Mouse (Mus musculus): ENCODE measurements around the gene Tank.

Gene Tank

DNA sequence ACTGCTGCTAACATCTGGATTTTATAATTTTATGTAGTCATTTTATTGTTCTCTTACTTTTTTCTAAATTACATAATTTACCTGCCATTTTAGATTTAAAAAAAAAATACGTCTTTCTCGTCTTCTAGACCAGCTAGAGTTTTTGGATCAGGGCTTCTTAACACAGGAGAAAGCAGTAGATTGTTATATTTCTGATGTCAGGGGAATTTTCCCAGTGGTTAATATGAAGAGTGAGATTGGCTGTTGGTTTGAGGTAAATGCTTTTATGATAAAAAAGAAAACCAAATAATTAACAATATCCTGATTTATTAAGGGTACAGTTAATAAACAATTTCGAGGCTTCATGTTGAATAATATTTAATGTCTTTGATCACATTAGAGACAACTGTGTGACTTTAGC, 1.7 kb downstream of the Tank start:
- DNase-seq (ENCODE audit: low spot score in 2 of 2) = no peak

DNA sequence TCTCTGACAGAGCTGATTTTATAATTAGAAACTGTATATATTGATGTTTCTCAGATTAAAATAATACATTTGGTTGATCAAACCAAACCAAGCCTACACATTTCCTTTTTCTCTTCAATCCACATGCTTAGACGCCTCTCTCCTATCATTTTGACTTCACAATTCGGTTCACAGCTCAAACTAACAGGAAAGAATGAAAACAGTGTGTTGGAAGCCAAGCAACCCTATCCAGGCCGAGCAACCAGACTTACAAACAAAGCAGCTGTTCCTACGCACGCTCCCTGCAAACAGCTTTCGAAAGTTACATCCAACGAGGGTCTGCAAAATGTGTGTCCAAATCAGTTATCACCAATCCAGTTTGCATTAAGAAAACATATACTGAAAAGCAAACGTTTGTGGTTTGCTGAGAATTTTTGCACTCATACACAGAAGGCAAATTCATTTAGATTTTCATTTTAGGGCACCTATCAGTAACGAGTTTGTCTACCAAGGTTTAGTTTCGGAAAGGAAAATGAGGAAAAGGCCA, 2.2 kb downstream of the Tank start:
- DNase-seq (ENCODE audit: low spot score in 2 of 2) = no peak

DNA sequence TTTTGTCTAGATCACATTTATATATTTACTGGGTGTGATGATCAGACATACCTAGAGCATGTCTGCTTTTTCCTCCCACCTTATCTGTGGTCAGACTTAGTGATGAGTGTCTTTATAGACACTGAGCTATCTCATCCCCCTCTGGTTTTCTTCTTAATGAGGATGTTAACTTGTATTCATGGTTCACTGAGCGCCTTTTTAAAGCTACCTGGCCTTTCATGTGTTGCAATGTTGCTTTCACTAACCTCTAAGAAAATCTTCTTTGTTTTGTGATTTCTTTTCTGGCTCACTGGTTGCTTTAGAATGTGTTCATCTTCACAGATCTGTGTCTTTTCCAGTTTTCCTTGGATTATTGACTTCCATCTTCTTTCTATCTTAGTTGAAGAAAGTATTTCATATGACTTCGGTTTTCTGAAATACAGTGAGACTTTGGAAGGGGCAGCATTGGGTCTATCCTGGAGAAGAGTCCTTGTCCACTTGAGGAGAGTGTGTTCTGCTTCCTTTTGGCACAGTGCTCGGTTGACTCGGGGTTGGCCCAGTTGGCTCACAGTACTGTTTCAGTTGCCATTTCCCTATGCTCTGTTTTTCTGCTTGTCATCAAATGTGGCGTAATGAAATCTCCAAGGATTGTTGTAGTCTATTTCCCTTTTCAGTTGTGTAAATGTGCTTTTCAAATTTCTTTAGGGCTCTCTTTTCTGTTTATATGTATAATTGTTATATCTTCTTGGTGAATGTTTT, 4.4 kb downstream of the Tank start:
- DNase-seq (ENCODE audit: low spot score in 2 of 2) = peak; percentile 34 to 56

DNA sequence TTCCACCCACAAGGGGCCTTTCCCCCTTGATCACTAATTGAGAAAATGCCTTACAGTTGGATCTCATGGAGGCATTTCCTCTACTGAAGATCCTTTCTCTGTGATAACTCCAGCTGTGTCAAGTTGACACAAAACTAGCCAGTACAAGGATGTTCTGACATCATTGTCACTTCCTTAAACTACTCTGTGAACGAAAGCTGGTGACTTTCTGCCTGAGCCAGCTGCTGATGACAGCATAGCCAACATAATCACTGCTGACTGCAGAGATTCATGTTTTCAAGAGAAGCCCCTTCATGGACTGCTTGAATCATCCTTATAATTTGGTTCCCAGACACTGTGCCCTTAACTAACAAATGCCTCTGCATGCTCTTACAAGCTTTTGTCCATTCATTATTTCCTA, 7.1 kb downstream of the Tank start:
- no peak for DNase-seq (ENCODE audit: low spot score in 2 of 2)

DNA sequence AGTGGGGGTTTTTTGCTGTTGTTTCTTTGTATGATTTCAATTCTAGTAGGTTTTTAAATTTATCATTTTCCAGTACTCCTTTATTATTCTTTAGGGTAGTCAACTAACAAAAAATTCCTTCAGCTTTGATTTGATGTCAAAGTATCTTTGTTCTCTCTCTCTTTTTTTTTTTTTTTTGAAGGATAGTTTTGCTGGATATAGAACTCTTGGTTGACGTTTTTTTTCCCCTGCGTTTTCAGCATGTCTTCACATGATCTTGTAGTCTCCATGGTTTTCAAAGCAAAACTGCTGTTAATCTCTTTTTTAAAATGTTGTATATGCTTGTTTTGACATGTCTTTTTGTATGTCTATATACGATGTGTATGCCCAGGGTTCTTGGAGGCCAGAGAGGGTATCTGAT, 7.8 kb downstream of the Tank start:
- DNase-seq (ENCODE audit: low spot score in 2 of 2) = no peak

DNA sequence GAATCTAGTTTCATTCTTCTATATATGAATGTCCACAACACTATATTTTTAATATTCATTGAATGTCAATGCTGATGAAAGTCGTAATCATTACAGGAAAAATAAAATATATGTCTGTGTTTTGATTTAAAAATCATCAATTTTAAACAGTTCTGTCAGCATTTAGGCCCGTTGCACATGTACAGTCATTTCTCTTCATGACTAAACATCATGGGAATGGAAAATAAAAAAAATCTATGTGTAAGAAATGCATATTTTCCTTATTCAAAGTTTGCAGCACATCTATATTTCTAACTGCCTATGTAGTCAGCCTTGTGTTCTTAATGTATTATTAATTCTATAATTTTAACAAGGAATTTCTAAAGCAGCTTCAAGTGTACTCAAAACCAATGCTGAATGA, 12.4 kb downstream of the Tank start:
- no peak for DNase-seq (ENCODE audit: low spot score in 2 of 2)

DNA sequence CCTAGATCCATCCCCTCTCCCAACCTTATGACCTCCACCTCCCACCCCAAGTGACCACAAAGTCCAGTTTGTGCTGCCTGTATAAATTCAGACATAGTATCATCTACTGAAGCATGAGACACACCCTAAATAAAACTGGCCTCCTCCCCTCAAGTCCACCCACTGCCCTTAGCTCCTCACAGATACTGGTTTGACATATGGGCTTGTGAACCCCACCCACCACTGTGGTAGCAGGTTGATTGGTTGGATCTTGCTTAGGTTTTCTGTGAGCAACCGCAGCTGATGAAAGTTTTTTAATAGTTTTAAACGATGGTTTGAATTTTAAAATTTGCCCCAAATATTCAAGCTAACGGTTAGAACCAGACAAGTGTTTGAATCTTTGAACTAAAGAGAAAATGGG, 13.7 kb downstream of the Tank start:
- no peak for DNase-seq (ENCODE audit: low spot score in 2 of 2)

DNA sequence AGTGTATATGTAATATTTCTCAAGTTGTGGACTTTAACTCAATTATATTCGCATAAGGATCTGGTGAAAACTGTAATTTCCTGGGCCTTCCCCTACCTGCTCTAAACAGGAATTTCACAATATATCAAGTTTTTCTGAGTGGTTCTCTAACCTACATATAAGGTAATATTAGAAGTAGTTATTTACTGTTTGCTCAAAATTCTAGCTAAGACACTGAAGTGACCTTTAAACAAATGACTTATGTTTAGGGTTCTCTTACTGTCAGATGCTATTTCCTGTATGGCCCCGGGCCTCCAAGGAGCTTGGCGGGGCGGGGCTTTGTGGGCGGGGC, 14.3 kb downstream of the Tank start:
- no peak for DNase-seq (ENCODE audit: low spot score in 2 of 2)

DNA sequence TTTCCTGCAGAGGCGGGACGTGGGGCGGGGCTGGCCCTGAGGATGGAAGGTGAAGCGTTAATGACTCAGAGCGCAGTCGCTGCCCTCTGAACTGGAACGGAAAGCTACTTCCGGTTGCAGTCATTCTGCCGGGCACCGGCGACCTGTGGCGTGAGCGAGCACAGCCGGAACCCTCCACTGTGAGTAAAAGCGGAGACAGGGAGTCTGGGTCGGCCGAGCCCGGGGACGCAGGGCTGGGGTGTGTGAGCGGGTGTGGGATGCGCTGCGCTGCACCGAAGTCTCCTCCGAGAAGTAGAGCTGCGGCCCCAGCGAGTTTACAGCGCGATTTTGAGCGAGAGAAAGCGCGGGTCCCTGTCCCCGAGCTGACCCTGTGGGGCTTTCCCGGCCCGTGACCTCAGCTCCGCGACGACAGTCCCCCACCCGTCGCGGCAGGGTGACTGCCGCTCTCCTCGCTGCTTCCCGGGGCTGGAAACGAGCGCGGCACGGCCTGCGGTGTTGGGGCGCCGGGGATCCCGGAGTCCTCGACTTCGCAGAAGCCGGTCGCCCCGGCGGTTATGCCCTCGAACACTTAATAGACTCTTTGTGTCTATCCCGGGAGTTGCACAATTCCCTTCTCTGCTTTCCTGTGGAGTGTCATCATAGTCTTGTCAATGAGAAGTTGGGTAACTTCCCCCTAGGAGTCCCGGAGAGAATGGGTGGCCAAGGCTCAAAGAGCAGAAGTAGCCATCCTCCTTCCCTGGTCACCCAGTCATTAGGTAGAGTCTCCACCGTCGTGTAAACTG, 14.8 kb downstream of the Tank start:
- DNase-seq (ENCODE audit: low spot score in 2 of 2) = peak; percentile 89 to 93

DNA sequence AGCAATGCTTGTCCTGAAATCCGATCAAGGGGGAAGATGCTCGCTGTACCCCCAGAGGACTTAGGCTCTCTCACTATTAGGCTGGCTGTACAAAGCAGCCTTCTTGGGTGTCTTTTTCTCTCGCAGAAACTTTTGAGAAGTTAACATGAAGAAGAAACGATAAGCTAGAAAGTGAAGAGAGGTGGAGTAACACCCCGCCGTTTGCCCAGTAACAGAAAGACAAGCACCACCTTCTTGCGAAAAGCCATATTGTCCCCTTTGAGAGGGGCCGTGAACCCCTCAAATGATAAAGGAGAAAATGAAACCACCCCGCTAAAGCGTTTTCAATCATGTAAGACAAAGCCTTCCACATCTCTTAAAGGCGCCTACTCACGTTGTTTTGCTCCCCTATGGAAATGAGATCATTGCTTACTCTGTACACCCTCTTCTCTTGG, 15.5 kb downstream of the Tank start:
- no peak for DNase-seq (ENCODE audit: low spot score in 2 of 2)

DNA sequence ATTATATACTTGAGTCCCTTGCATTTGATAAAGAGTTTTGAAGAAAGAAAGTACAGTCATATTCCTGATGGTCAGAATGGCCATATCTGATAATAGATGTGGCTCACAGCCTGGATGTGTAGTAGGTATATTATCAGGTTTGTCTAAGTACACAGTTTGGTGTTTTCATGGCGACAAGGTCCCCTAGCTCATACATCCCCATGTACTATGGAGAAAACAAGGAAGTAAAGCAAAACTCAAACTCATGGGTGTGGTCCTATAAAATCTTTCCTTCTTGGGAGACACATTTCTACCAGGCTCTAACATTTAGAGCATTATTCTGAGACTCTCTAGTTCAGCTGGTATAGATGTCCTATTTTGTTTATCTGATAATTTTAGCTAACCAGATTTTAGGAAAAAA, 21.3 kb downstream of the Tank start:
- DNase-seq (ENCODE audit: low spot score in 2 of 2) = no peak

DNA sequence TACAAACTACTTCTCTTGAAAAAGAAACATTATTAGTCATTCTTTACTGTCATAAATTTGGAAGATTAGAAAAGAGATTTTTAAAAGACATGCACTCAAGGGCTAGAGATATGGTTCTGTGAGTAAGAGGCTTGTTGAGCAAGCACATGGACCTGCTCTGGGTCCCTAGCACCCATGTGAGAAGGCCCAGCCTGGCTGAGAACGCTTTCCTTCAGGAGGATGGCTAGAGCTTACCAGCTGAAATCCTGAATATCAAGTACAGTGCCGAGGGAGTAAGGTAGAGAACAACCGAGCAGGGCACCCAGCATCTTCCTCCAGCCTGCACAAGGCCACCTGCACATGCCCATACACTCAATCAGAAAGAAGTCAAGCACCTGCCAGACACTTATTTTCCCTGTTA, 25.1 kb downstream of the Tank start:
- no peak for DNase-seq (ENCODE audit: low spot score in 2 of 2)

DNA sequence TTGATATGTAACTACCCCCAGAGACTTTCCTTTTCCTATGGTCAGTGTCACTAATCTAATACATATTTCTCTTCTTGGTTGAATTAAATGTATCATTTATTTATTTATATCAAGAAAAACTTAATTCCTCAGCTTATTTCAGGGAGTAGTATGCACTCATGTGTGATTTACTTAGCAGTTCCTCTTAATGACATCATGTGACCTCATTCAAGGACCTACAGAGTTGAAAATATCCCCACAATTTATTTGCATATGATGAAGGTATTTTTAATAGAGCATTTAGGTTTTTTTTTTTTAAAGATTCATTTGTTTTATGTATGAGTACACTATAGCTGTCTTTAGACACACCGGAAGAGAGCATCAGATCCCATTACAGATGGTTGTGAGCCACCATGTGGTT, 28.6 kb downstream of the Tank start:
- no peak for DNase-seq (ENCODE audit: low spot score in 2 of 2)

DNA sequence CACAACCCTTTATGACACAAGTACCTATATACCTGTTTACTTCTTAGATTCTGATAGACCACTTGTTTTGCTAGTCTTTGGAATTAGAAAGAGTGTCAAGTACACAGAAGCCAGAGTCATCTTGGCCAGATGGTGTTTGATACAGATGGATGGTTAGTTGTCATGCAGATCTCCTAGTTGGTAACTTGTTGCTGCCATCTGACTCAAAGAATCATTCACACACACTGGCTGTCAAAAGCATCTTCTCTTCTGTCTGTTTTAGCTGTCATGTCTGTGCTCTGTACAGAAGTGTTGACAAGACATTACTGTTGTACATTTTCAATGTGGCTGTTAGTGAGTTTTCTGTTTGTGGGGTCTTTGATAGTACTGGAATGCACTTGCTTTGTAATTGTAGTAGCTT, 45.6 kb downstream of the Tank start:
- DNase-seq (ENCODE audit: low spot score in 2 of 2) = no peak

DNA sequence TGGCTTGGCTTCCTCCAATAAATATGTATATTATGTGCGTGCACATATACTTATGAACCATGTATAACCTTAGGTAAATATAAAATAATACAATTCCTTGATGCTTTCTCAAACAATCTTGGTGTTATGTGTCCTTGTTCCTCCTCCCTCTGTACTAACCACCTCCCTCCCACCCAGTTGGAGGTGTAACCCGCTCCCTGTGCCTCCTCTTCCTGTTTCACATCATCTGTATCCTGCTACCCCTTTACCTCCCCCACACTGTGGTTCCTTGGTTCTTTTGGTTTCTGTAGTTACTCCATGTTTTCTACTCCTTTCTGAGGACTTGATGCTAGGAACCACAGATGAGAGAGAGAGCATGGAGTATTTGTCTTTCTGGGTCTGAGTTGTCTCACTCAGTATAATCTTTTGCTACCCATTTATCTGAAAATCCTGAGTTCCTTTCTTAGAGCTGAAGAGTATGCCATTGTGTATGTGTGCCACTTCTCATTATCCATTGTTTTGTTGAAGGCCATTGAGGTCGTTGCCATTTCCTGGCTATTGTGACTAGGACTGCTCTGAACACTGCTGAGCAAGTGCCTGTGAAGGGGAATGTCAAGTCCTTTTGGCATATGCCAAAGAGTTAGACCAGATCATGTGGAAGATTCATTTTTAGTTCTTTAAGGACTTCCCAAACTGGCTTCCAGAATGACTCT, 52.6 kb downstream of the Tank start:
- DNase-seq (ENCODE audit: low spot score in 2 of 2) = no peak

DNA sequence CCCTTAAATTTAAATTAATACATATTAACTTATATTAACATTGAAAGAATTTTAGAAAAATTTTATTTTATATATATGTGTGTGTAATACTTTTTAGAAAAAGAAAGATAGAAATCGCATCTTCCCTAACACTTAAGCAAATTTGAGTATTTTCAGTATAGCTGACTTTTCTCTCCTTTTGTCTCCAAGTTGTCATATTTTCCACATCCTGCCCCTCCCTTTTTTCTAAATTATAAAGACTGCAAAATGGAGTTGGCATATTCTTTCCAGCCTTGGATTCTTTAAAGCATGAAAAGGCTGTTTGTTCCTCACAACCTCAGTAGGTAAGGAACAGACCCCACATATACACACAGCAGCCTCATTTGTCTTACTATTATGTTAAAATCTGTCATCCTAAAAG, 56.7 kb downstream of the Tank start:
- DNase-seq (ENCODE audit: low spot score in 2 of 2) = no peak

DNA sequence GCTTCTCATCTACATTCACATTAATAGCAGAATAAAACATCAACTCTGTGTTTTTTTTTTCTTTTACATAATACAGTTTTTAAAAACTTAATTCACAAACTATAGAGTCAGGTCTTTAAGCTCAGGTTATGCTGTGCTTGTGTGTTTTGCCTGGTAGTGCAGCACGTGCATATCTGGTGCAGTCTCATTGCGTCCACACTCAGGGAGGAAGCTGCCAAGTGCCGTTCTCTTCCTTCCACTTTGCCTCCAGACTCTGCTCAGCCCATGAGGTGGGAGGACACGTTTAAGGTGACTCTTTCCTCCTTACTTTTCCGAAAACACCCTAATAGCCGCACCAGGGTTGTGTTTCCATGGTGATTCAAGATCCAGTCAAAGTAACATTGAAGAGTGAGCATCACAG, 59.8 kb downstream of the Tank start:
- no peak for DNase-seq (ENCODE audit: low spot score in 2 of 2)

DNA sequence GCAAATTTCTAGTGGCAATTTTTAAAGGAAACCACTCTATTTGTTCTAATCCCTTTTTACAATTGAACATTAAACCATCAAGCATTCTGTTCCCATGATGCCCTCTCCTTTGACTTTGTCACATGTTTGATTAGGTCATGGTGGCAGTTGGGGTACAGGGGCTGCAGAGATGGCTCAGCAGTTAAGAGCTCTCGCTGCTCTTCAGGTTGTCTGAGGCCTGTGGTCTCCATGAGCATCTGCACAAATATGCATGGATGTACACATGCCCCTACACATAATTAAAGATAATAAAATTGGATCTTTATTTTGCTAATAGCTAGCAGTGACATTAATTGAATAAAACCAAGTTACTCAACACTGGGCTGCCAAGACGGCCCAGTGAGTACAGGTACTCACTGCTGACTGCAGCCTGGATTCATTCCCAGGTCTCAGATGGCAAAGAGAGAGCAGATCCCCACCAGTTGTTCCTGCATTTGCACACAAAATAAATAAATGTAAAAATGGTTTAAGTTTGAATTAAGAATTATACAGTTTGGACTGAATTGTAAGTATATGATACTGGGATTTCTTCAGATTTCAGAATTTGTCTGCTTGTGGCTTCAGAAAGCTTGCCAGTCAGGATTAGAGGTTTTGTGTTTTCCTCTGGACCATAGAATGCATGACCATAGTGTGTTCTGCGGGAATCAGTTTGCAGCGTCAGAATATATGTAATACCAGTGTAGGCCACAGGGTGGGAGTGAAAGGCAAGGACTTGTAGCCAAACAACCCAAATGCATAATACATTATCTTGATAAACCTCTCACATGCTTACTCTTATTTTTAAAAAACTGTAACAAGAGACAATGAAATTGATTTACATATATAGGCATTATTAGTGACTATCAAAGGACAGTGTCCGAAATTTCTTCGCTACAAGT, 64.3 kb downstream of the Tank start:
- peak in 1 of 2 experiments; percentile 20 for DNase-seq (ENCODE audit: low spot score in 2 of 2)

DNA sequence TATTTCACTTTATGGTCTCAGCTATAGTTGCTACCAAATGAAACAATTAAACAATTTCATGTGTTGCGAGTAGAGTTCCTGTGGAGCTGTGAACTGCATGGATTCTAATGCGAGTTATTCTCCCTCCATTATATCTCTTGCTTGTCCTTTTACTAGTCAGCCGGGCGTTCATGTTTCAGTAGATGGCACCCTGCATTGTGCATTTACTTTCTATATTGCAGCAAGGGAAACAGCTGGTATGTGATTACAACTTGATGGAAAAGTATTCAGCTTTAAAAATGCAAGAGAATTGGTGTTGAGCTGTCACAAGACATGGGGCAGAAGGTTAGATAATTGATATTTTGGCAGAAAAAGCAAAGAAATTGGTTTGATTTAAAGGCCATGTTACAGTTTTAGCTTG, 72.8 kb downstream of the Tank start:
- no peak for DNase-seq (ENCODE audit: low spot score in 2 of 2)

DNA sequence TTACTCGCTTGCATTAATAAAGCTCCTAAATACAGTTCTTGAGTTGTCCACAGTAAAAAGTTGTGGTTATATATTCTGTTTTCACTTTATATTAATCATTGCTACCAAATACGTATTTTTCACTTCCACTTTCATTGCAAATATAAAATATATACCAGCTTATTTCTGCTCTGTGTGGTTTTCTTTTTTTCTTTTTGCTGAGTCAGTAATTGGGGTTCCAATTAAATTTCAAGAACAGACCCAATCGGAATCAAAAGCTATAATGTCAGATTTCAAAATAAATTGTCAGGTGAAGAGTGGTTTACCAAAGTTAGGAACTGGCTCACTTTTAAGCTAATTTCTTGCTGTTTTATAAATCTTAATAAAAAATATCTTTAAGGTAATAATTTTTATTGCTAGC, 73.3 kb downstream of the Tank start:
- no peak for DNase-seq (ENCODE audit: low spot score in 2 of 2)

DNA sequence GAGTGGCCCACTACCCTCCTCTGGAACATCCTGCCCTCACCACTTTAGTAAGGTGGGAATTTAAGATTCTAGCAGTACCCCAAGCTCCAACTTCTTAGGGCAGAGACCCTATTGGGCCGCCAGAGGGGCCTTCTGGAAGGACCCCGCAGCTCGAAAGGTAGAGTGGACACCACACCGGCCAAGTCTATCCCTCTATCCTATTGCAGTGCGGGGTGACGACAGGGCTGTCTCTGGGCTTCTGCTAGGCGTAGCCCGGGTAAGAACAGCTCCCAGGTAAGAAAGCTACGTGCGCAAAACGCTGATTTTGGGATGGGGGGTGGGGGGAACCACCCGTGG, 76.6 kb downstream of the Tank start:
- DNase-seq (ENCODE audit: low spot score in 2 of 2) = no peak

Measured in heart, adult 9 months (tissue).